Mouse (Mus musculus): ENCODE data around the gene Cdk4. TPM values are rescaled to one million over a fixed set of nuclear protein-coding genes. Genes with fewer than 3 reads are reported as not detected.

Gene Cdk4
- polyA plus RNA-seq, 1 experiment from 2014 or later: 2,245 TPM

- 0 out of 2 replicates have a peak, but pooled peaks cover 16% of the 10 kb centered on the region for H3K36me3 ChIP-seq (ENCODE audit: insufficient read depth)
- H3K9ac ChIP-seq: no peak overlapping the region
- ATAC-seq (ENCODE audit: insufficient read depth) (no peak), DNase-seq (no peak)
- TF ChIP-seq CTCF (IDR thresholded peaks at IDR 0.05; ENCODE audit: low read depth): no peak
- H3K4me3 ChIP-seq (ENCODE audit: low read depth, low read length): no peak overlapping the region
- H3K9me3 ChIP-seq (ENCODE audit: low read depth, low read length): no peaks in the 10 kb centered on the region
- H3K27me3 ChIP-seq (ENCODE audit: insufficient read depth, low read length): peaks cover 36% of the 10 kb centered on the region
- H3K4me2 ChIP-seq: no peak overlapping the region
- H3K27ac ChIP-seq (ENCODE audit: low read depth): no peak overlapping the region
- WGBS: 82% methylated on average over 20 of the region's 20 CpGs
- H3K4me1 ChIP-seq (ENCODE audit: insufficient read depth): 0 out of 2 replicates have a peak, but pooled peaks cover 4% of the 10 kb centered on the region
Observed at GRCm38 (mm10) chr10:127056490-127056889, 6.8 kb upstream of the Cdk4 start.

DNA sequence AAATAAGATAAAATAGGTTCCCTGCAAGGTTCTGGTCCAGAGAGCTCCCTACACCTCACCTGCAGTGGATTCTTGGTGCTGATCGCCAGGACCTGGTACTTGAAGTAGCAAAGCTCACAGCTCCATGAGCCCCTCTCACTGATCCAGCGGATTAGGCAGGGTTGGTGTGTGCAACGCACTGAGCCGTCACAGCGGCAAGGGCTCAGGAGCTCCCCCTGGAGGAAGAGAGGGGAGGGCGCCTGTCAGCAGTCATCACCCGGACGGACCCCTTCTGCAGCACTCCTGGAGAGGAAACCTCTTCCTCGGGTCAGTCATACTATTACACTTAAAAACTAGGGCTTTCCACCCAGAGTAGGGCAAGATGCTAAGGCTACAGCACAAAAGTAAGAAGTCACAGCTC lies 5.2 kb upstream of the Cdk4 start:
- no peak overlapping the region for H3K9ac ChIP-seq
- H3K4me3 ChIP-seq (ENCODE audit: low read depth, low read length): peak overlapping the region; percentile 70
- ATAC-seq (ENCODE audit: insufficient read depth): peak; percentile 25; the same call in 1 of the 2 replicates
- H3K9me3 ChIP-seq (ENCODE audit: low read depth, low read length): no peaks in the 10 kb centered on the region
- WGBS: 0% methylated on average over 9 of the region's 9 CpGs
- peak; percentile 90 for DNase-seq
- peaks cover 30% of the 10 kb centered on the region for H3K27me3 ChIP-seq (ENCODE audit: insufficient read depth, low read length)
- peak; percentile 97 for TF ChIP-seq CTCF (IDR thresholded peaks at IDR 0.05; ENCODE audit: low read depth)
- no peak overlapping the region for H3K27ac ChIP-seq (ENCODE audit: low read depth)
- H3K4me1 ChIP-seq (ENCODE audit: insufficient read depth): 0 out of 2 replicates have a peak, but pooled peaks cover 8% of the 10 kb centered on the region
- H3K36me3 ChIP-seq (ENCODE audit: insufficient read depth): 0 out of 2 replicates have a peak, but pooled peaks cover 16% of the 10 kb centered on the region
- H3K4me2 ChIP-seq: peak overlapping the region; percentile 95

DNA sequence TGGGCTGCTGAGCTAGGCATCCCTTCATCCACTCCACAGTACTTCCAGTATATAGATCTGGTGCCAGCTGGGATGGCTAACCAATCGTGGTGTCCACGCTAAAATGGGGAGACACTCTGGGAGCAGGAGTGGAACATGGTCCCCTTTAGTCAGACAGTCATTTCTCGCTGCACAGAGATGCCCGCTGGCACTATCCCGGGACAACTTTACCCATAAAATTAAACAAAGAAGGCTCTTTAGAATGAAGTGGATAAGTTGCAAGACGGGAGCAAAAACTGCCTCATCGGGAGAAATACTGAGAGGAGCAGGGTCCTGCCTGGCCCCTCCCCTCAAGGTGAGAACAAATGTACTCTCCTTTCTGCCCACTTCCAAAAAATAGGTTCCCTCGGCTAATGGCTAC lies 4.6 kb upstream of the Cdk4 start:
- Histone ChIP-seq H3K27ac (ENCODE audit: low read depth) (no peak overlapping the region), H3K4me2 (peak overlapping the region; percentile 95), H3K4me1 (ENCODE audit: insufficient read depth) (0 out of 2 replicates have a peak, but pooled peaks cover 8% of the 10 kb centered on the region), H3K27me3 (ENCODE audit: insufficient read depth, low read length) (peaks cover 30% of the 10 kb centered on the region), H3K9me3 (ENCODE audit: low read depth, low read length) (no peaks in the 10 kb centered on the region), H3K4me3 (ENCODE audit: low read depth, low read length) (peak overlapping the region; percentile 70), H3K9ac (peak overlapping the region; percentile 72; the same call in 1 of the 2 replicates), H3K36me3 (ENCODE audit: insufficient read depth) (0 out of 2 replicates have a peak, but pooled peaks cover 16% of the 10 kb centered on the region)
- no peak for TF ChIP-seq CTCF (IDR thresholded peaks at IDR 0.05; ENCODE audit: low read depth)
- no peak for ATAC-seq (ENCODE audit: insufficient read depth)
- DNase-seq: no peak
- WGBS: 10% methylated on average over 8 of the region's 8 CpGs

DNA sequence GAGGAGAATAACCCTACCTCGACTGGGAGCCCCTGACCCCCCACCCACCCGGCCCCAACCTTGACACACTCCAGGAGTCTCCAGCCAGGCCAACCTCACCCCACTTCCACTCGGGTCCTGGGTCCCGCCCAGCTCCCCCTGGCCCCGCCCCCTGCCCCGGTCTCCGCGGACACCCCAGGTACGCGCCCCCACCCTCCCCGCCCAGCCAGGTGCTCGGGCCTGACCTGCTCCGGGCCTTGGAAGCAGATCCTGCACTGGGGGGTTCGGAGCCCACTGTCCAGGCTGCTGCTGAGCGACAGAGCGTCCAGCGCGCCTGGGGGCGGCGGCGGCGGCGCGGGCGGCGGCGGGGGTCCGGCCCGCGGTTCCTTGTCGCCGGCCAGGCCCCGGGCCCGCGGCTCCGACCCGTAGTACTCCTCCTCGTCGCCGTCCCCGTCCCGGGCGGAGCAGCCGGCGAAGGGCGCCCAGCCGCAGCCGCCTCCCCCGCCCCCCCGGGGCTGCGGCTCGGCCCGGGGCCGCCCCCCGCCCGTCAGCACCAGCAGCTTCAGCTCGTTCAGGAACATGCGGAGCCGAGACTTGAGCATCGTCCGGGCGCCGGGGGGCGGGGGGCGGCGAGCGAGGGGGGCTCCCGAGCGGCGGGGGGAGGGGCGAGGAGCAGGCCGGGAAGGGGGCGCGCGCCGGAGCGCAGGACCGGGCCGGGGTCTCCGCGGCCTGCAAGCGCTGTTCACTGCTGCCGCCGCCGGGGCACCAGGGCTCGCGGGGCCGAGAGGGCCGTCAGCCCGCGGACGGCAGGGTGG lies 4.0 kb upstream of the Cdk4 start:
- under 1% methylated on average over 60 of the region's 92 CpGs for WGBS
- Histone ChIP-seq H3K27me3 (ENCODE audit: insufficient read depth, low read length) (peaks cover 30% of the 10 kb centered on the region), H3K4me3 (ENCODE audit: low read depth, low read length) (peak overlapping the region; percentile 70), H3K4me1 (ENCODE audit: insufficient read depth) (0 out of 2 replicates have a peak, but pooled peaks cover 8% of the 10 kb centered on the region), H3K4me2 (peak overlapping the region; percentile 95), H3K9ac (peak overlapping the region; percentile 72), H3K36me3 (ENCODE audit: insufficient read depth) (0 out of 2 replicates have a peak, but pooled peaks cover 16% of the 10 kb centered on the region), H3K9me3 (ENCODE audit: low read depth, low read length) (no peaks in the 10 kb centered on the region), H3K27ac (ENCODE audit: low read depth) (peak overlapping the region; percentile 46; the same call in 1 of the 2 replicates)
- no peak for DNase-seq
- ATAC-seq (ENCODE audit: insufficient read depth): no peak
- no peak for TF ChIP-seq CTCF (IDR thresholded peaks at IDR 0.05; ENCODE audit: low read depth)

- no peak for TF ChIP-seq CTCF (IDR thresholded peaks at IDR 0.05; ENCODE audit: low read depth)
- peak within 1 kb of the TSS; percentile 70 for H3K4me3 ChIP-seq (ENCODE audit: low read depth, low read length)
- peak within 1 kb of the TSS; percentile 46; the same call in 1 of the 2 replicates for H3K27ac ChIP-seq (ENCODE audit: low read depth)
- peak within 1 kb of the TSS; percentile 72 for H3K9ac ChIP-seq
- peaks cover 30% of the 10 kb centered on the region for H3K27me3 ChIP-seq (ENCODE audit: insufficient read depth, low read length)
- peaks cover 18% of the 10 kb centered on the region for H3K36me3 ChIP-seq (ENCODE audit: insufficient read depth)
- H3K9me3 ChIP-seq (ENCODE audit: low read depth, low read length): no peaks in the 10 kb centered on the region
- ATAC-seq (ENCODE audit: insufficient read depth) (peak; percentile 16; the same call in 1 of the 2 replicates), DNase-seq (peak; percentile 80)
- under 1% methylated on average over 61 of the region's 72 CpGs for WGBS
- peaks cover 12% of the 10 kb centered on the region; the same call in 1 of the 2 replicates for H3K4me1 ChIP-seq (ENCODE audit: insufficient read depth)
- H3K4me2 ChIP-seq: peak within 1 kb of the TSS; percentile 95
Observed at GRCm38 (mm10) chr10:127059968-127060916, 3.1 kb upstream of the Cdk4 start, which contains the start of gene March9. Gene March9, minus strand, starts transcription at chr10:127060184.

- Histone ChIP-seq H3K4me1 (ENCODE audit: insufficient read depth) (peaks cover 12% of the 10 kb centered on the region; the same call in 1 of the 2 replicates), H3K4me2 (peak overlapping the region; percentile 95), H3K36me3 (ENCODE audit: insufficient read depth) (peaks cover 22% of the 10 kb centered on the region), H3K27ac (ENCODE audit: low read depth) (no peak overlapping the region), H3K27me3 (ENCODE audit: insufficient read depth, low read length) (peaks cover 30% of the 10 kb centered on the region), H3K9me3 (ENCODE audit: low read depth, low read length) (no peaks in the 10 kb centered on the region), H3K4me3 (ENCODE audit: low read depth, low read length) (no peak overlapping the region), H3K9ac (no peak overlapping the region)
- TF ChIP-seq CTCF (IDR thresholded peaks at IDR 0.05; ENCODE audit: low read depth): no peak
- 47% methylated on average over 5 of the region's 5 CpGs for WGBS
- no peak for DNase-seq
- no peak for ATAC-seq (ENCODE audit: insufficient read depth)
Observed at GRCm38 (mm10) chr10:127061085-127061484, 2.2 kb upstream of the Cdk4 start.
